Mouse (Mus musculus): ENCODE results near the gene Smad3.

Smad3 gene

GRCm38 (mm10) chr9:63757865-63758440 lies at the start of gene Smad3:
Smad3 (minus strand) TSS chr9:63757994.
- no peak for DNase-seq (ENCODE audit: extremely low spot score, low read depth, low spot score)

GRCm38 (mm10) chr9:63804847-63805246 lies 47.1 kb upstream of the Smad3 start:
- no peak for DNase-seq (ENCODE audit: extremely low spot score, low read depth, low spot score)

GRCm38 (mm10) chr9:63803181-63803591 lies 45.4 kb upstream of the Smad3 start:
- peak; percentile 72 for DNase-seq (ENCODE audit: extremely low spot score, low read depth, low spot score)

- DNase-seq (ENCODE audit: extremely low spot score, low read depth, low spot score) = no peak
Measured at GRCm38 (mm10) chr9:63802504-63802903, 44.7 kb upstream of the Smad3 start.

GRCm38 (mm10) chr9:63802080-63802479 lies 44.3 kb upstream of the Smad3 start:
- no peak for DNase-seq (ENCODE audit: extremely low spot score, low read depth, low spot score)

GRCm38 (mm10) chr9:63796429-63796828 lies 38.6 kb upstream of the Smad3 start:
- DNase-seq (ENCODE audit: extremely low spot score, low read depth, low spot score) = no peak

GRCm38 (mm10) chr9:63793731-63794495 lies 36.1 kb upstream of the Smad3 start:
- DNase-seq (ENCODE audit: extremely low spot score, low read depth, low spot score) = no peak

- no peak for DNase-seq (ENCODE audit: extremely low spot score, low read depth, low spot score)
Measured at GRCm38 (mm10) chr9:63791716-63792115, 33.9 kb upstream of the Smad3 start.

GRCm38 (mm10) chr9:63791275-63791674 lies 33.5 kb upstream of the Smad3 start:
- no peak for DNase-seq (ENCODE audit: extremely low spot score, low read depth, low spot score)

GRCm38 (mm10) chr9:63790222-63790621 lies 32.4 kb upstream of the Smad3 start:
- DNase-seq (ENCODE audit: extremely low spot score, low read depth, low spot score) = no peak

- DNase-seq (ENCODE audit: extremely low spot score, low read depth, low spot score) = no peak
Measured at GRCm38 (mm10) chr9:63789386-63789785, 31.6 kb upstream of the Smad3 start.

GRCm38 (mm10) chr9:63787606-63788005 lies 29.8 kb upstream of the Smad3 start:
- no peak for DNase-seq (ENCODE audit: extremely low spot score, low read depth, low spot score)

- no peak for DNase-seq (ENCODE audit: extremely low spot score, low read depth, low spot score)
Measured at GRCm38 (mm10) chr9:63787086-63787485, 29.3 kb upstream of the Smad3 start.

GRCm38 (mm10) chr9:63786026-63786670 lies 28.4 kb upstream of the Smad3 start:
- no peak for DNase-seq (ENCODE audit: extremely low spot score, low read depth, low spot score)

- no peak for DNase-seq (ENCODE audit: extremely low spot score, low read depth, low spot score)
Measured at GRCm38 (mm10) chr9:63785492-63785891, 27.7 kb upstream of the Smad3 start.

- no peak for DNase-seq (ENCODE audit: extremely low spot score, low read depth, low spot score)
Measured at GRCm38 (mm10) chr9:63784597-63784996, 26.8 kb upstream of the Smad3 start.

GRCm38 (mm10) chr9:63782744-63783143 lies 24.9 kb upstream of the Smad3 start:
- DNase-seq (ENCODE audit: extremely low spot score, low read depth, low spot score) = no peak

GRCm38 (mm10) chr9:63781714-63782464 lies 24.1 kb upstream of the Smad3 start:
- no peak for DNase-seq (ENCODE audit: extremely low spot score, low read depth, low spot score)

- DNase-seq (ENCODE audit: extremely low spot score, low read depth, low spot score) = no peak
Measured at GRCm38 (mm10) chr9:63779950-63780887, 22.4 kb upstream of the Smad3 start.

- DNase-seq (ENCODE audit: extremely low spot score, low read depth, low spot score) = no peak
Measured at GRCm38 (mm10) chr9:63776735-63777134, 18.9 kb upstream of the Smad3 start.

All from hindlimb bud, embryonic 11.5 days (tissue).